Mouse (Mus musculus): ENCODE results near the gene Zswim4.

Zswim4 gene

GRCm38 (mm10) chr8:84205073-84205472 lies 31.8 kb downstream of the Zswim4 start:
- Histone ChIP-seq H3K36me3 (ENCODE audit: insufficient read depth, low read length) (peaks cover 51% of the 10 kb centered on the region), H3K4me3 (replicated peaks; ENCODE audit: low read length) (no peak overlapping the region), H3K27me3 (ENCODE audit: insufficient read depth, low read length) (peaks cover 8% of the 10 kb centered on the region), H3K4me1 (replicated peaks; ENCODE audit: low read depth, low read length) (peaks cover 76% of the 10 kb centered on the region), H3K9me3 (ENCODE audit: low read length) (no peaks in the 10 kb centered on the region)
- TF ChIP-seq POU5F1 (IDR thresholded peaks at IDR 0.05; ENCODE audit: borderline replicate concordance, low read length) (no peak), NANOG (IDR thresholded peaks at IDR 0.05; ENCODE audit: borderline replicate concordance, low read length) (no peak), CTCF (conservative IDR thresholded peaks at IDR 0.05; ENCODE audit: low read length) (no peak)

GRCm38 (mm10) chr8:84203975-84204772 lies 32.7 kb downstream of the Zswim4 start:
- TF ChIP-seq NANOG (IDR thresholded peaks at IDR 0.05; ENCODE audit: borderline replicate concordance, low read length) (no peak), CTCF (conservative IDR thresholded peaks at IDR 0.05; ENCODE audit: low read length) (peak; percentile 53), POU5F1 (IDR thresholded peaks at IDR 0.05; ENCODE audit: borderline replicate concordance, low read length) (no peak)
- Histone ChIP-seq H3K4me1 (replicated peaks; ENCODE audit: low read depth, low read length) (peaks cover 79% of the 10 kb centered on the region), H3K36me3 (ENCODE audit: insufficient read depth, low read length) (peaks cover 45% of the 10 kb centered on the region), H3K27me3 (ENCODE audit: insufficient read depth, low read length) (peaks cover 8% of the 10 kb centered on the region), H3K9me3 (ENCODE audit: low read length) (no peaks in the 10 kb centered on the region), H3K4me3 (replicated peaks; ENCODE audit: low read length) (peak overlapping the region; percentile 87)

GRCm38 (mm10) chr8:84202938-84203917 lies 33.6 kb downstream of the Zswim4 start:
- H3K4me3 ChIP-seq (replicated peaks; ENCODE audit: low read length), result peak overlapping the region; percentile 87
- TF ChIP-seq CTCF (conservative IDR thresholded peaks at IDR 0.05; ENCODE audit: low read length) (no peak), POU5F1 (IDR thresholded peaks at IDR 0.05; ENCODE audit: borderline replicate concordance, low read length) (no peak), NANOG (IDR thresholded peaks at IDR 0.05; ENCODE audit: borderline replicate concordance, low read length) (no peak)

GRCm38 (mm10) chr8:84202466-84202865 lies 34.4 kb downstream of the Zswim4 start:
- Histone ChIP-seq H3K4me1 (replicated peaks; ENCODE audit: low read depth, low read length) (peaks cover 76% of the 10 kb centered on the region), H3K36me3 (ENCODE audit: insufficient read depth, low read length) (peaks cover 32% of the 10 kb centered on the region), H3K9me3 (ENCODE audit: low read length) (no peaks in the 10 kb centered on the region), H3K4me3 (replicated peaks; ENCODE audit: low read length) (peak overlapping the region; percentile 87), H3K27me3 (ENCODE audit: insufficient read depth, low read length) (peaks cover 8% of the 10 kb centered on the region)
- TF ChIP-seq NANOG (IDR thresholded peaks at IDR 0.05; ENCODE audit: borderline replicate concordance, low read length), result no peak
- TF ChIP-seq CTCF (conservative IDR thresholded peaks at IDR 0.05; ENCODE audit: low read length), result no peak
- TF ChIP-seq POU5F1 (IDR thresholded peaks at IDR 0.05; ENCODE audit: borderline replicate concordance, low read length), result no peak

More at GRCm38 (mm10) chr8:84202938-84203917, 33.6 kb downstream of the Zswim4 start:
- Histone ChIP-seq H3K36me3 (ENCODE audit: insufficient read depth, low read length) (peaks cover 36% of the 10 kb centered on the region), H3K27me3 (ENCODE audit: insufficient read depth, low read length) (peaks cover 8% of the 10 kb centered on the region), H3K9me3 (ENCODE audit: low read length) (no peaks in the 10 kb centered on the region), H3K4me1 (replicated peaks; ENCODE audit: low read depth, low read length) (peaks cover 77% of the 10 kb centered on the region)

- Histone ChIP-seq H3K4me1 (replicated peaks; ENCODE audit: low read depth, low read length) (peaks cover 68% of the 10 kb centered on the region), H3K27me3 (ENCODE audit: insufficient read depth, low read length) (peaks cover 8% of the 10 kb centered on the region), H3K4me3 (replicated peaks; ENCODE audit: low read length) (peak overlapping the region; percentile 87), H3K9me3 (ENCODE audit: low read length) (no peaks in the 10 kb centered on the region), H3K36me3 (ENCODE audit: insufficient read depth, low read length) (peaks cover 27% of the 10 kb centered on the region)
- TF ChIP-seq CTCF (conservative IDR thresholded peaks at IDR 0.05; ENCODE audit: low read length) (no peak), NANOG (IDR thresholded peaks at IDR 0.05; ENCODE audit: borderline replicate concordance, low read length) (no peak), POU5F1 (IDR thresholded peaks at IDR 0.05; ENCODE audit: borderline replicate concordance, low read length) (no peak)
Observed at GRCm38 (mm10) chr8:84201545-84202245, 35.2 kb downstream of the Zswim4 start.

GRCm38 (mm10) chr8:84200652-84201544 lies 36.0 kb downstream of the Zswim4 start:
- peaks cover 22% of the 10 kb centered on the region for H3K36me3 ChIP-seq (ENCODE audit: insufficient read depth, low read length)
- H3K9me3 ChIP-seq (ENCODE audit: low read length), result no peaks in the 10 kb centered on the region
- H3K27me3 ChIP-seq (ENCODE audit: insufficient read depth, low read length), result peaks cover 8% of the 10 kb centered on the region
- TF ChIP-seq NANOG (IDR thresholded peaks at IDR 0.05; ENCODE audit: borderline replicate concordance, low read length), result no peak
- TF ChIP-seq POU5F1 (IDR thresholded peaks at IDR 0.05; ENCODE audit: borderline replicate concordance, low read length), result no peak
- TF ChIP-seq CTCF (conservative IDR thresholded peaks at IDR 0.05; ENCODE audit: low read length), result no peak
- H3K4me1 ChIP-seq (replicated peaks; ENCODE audit: low read depth, low read length), result peaks cover 70% of the 10 kb centered on the region
- H3K4me3 ChIP-seq (replicated peaks; ENCODE audit: low read length), result peak overlapping the region; percentile 87

- H3K4me3 ChIP-seq (replicated peaks; ENCODE audit: low read length), result peak overlapping the region; percentile 87
- H3K9me3 ChIP-seq (ENCODE audit: low read length), result no peaks in the 10 kb centered on the region
- H3K4me1 ChIP-seq (replicated peaks; ENCODE audit: low read depth, low read length), result peaks cover 72% of the 10 kb centered on the region
- peaks cover 15% of the 10 kb centered on the region for H3K36me3 ChIP-seq (ENCODE audit: insufficient read depth, low read length)
- no peak for TF ChIP-seq POU5F1 (IDR thresholded peaks at IDR 0.05; ENCODE audit: borderline replicate concordance, low read length)
- TF ChIP-seq NANOG (IDR thresholded peaks at IDR 0.05; ENCODE audit: borderline replicate concordance, low read length), result no peak
- no peak for TF ChIP-seq CTCF (conservative IDR thresholded peaks at IDR 0.05; ENCODE audit: low read length)
- H3K27me3 ChIP-seq (ENCODE audit: insufficient read depth, low read length), result peaks cover 8% of the 10 kb centered on the region
Observed at GRCm38 (mm10) chr8:84200126-84200555, 36.7 kb downstream of the Zswim4 start.
